Mouse (Mus musculus) CD8-positive naive resting alpha-beta T cell, adult 57 days (primary cell): ENCODE measurements around the gene Cit. TPM values are rescaled to one million over a fixed set of nuclear protein-coding genes. Genes with fewer than 3 reads are reported as not detected.

Source experiments
- total RNA-seq: library from RNA; stranded (reverse); gene quantifications from one replicate; pipeline ENCODE4 v1.2.4, GENCODE M21; 2023

The Cit gene
- total RNA-seq, result 2.0 TPM

GRCm38 (mm10) chr5:115844766-115845634 lies at the start of gene Cit:
Gene Cit (plus strand): TSS chr5:115845278.

GRCm38 (mm10) chr5:116024327-116024739 lies 179.3 kb downstream of the Cit start, which contains the start of gene Prkab1:
Gene Prkab1 (minus strand): TSS chr5:116024508.

Other genes starting within 250 kb of the Cit start
- gene Rab35, start 213.4 kb upstream of the Cit start, total RNA-seq, result 65.6 TPM
- 101 TPM for gene Bicdl1, start 113.7 kb upstream of the Cit start, total RNA-seq
- 87.2 TPM for gene Prkab1, start 179.2 kb downstream of the Cit start, total RNA-seq
- not detected for gene Tmem233, start 238.0 kb downstream of the Cit start, total RNA-seq